Mouse (Mus musculus) cerebellum, adult (tissue): ENCODE measurements around the gene Zfc3h1.
A peak's percentile ranks its signal among the peaks of the same experiment; 100 is the strongest.

Experiments
- ATAC-seq: cut with Nextera tagmentation; 2 replicates; pipeline ENCODE4 v1.9.2; 2017; ENCODE audit warnings: mild to moderate bottlenecking, moderate library complexity, mixed read lengths; ENCODE audit not compliant: insufficient number of reproducible peaks, low FRiP score, low TSS enrichment

The Zfc3h1 gene

GRCm38 (mm10) chr10:115382846-115383643 lies 1.7 kb upstream of the Zfc3h1 start:
- ATAC-seq = no peak

DNA sequence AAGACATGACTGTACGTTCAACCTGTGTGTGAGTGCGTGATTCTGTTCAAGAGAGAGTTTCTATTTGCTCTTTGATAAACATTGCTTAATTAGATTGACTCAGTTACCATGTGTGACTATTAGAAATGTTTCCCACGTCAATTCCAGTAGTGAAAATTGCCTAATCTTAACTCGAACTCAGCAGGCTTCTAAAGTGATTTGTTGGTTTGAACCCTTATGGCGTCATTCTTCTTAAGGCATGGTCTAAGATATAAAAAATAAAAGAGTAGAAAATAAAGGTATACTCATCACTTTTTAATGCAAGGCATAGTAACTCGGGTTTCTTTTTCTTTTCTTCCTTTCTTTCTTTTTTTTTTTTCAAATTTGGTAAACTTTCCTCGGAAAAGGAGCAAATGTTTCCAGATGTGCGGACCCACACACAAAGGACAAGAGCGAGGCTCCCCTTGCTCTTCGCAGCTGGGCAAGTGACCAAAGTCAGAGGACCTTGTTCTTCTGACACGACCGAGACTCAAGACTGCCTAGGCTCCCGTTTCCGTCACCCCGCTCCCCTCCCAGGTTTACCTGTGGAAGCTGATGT lies 1.0 kb upstream of the Zfc3h1 start:
- no peak for ATAC-seq

DNA sequence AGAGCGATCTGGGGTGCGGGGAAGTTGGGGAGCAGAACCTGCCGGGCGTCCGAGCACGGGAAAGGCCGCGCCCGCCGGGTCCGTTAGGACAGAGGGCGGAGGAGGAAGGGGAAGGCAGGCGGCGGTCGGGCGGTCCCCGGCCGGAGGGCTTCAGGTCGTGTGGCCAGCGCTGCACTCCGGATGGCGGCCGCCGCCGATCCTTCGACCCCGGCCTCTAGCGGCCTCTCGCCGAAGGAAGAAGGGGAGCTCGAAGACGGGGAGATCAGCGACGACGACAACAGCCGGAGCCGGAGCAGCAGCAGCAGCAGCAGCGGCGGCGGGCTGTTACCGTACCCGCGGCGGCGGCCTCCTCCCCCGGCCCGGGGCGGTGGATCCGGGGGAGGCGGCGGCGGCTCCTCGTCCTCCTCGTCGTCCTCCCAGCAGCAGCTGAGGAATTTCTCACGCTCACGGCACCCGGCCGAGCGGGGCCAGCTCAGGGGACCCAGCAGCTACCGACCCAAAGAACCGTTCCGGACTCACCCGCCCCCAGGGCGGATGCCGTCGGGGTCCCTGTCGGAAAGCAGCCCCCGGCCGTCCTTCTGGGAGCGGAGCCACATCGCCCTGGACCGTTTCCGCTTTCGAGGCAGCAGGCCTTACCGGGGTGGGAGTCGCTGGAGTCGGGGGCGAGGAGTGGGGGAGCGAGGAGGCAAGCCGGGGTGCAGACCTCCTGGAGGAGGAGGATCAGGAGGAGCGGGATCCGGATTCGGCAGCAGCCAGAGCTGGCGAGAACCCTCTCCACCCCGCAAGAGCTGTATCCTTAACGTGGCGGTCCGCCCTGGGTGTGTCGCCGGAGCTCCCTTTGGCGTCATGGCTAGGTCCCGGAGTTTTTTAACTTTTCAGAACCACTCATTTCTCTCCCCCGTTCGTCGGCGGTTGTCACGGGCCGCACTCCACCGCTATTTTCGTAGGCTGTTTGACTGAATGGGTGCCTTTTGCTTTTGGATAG lies 551 bp downstream of the Zfc3h1 start:
- peak; percentile 0; the same call in 1 of the 2 replicates for ATAC-seq

DNA sequence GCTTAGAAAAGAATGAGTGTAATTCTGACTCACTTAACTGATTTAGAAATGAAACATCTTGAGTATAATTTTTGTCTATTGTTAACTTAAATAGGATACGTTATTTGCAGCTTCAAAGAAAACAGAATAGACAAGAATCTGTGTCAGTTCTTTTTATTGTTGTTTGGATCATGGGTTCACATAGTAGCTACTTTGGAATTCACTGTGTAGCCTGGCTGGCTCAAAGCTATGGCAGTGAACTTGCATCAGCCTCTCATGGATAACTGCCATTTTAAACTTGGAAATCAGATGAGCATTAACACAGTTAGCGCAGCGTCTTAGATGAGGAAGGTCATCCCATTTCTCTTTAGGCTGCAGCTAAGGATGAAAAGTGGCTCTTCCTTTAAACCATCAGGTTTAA lies 3.1 kb downstream of the Zfc3h1 start:
- ATAC-seq = no peak

GRCm38 (mm10) chr10:115391076-115391475 lies 6.3 kb downstream of the Zfc3h1 start:
- no peak for ATAC-seq

GRCm38 (mm10) chr10:115391896-115392295 lies 7.1 kb downstream of the Zfc3h1 start:
- no peak for ATAC-seq

- ATAC-seq = no peak
Measured at GRCm38 (mm10) chr10:115406393-115406792, 21.6 kb downstream of the Zfc3h1 start.

- ATAC-seq = no peak
Measured at GRCm38 (mm10) chr10:115413496-115413895, 28.7 kb downstream of the Zfc3h1 start.

DNA sequence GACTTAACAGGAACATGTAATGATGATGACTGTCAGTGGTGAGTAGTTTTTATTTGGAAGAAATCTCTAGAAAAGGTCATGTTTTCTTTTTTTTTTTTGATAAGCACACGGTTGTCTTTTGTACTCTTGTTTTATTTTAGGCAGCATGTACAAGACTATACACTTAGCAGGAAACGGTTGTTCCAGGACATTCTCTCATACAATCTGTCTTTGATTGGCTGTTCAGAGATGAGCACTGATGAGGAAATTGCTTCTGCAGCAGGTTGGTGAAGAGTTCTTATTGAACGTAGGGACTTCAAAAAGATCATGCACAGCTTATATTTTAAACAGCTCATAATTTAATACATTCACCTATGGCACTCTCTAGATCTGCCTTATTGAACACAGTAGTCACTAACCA lies 29.3 kb downstream of the Zfc3h1 start:
- ATAC-seq = no peak

DNA sequence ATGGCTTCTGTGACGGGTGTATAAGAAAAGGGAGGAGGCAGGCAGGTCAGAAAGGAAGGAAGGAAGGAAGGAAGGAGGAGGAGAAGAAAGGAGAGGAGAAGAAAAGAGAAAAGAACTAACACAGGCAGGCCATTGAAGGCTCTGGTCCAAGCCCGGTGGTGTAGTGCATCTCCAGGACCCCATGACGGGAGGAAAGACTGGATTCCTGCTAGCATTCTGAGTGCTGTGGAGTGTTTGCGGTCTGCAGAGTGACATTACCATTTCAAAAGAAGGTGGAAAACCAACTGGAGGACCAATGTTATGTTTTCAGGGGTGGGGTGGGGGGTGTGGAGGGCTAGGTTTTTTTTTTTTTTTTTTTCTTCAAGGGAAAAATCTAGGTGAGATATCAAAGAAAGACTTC lies 37.2 kb downstream of the Zfc3h1 start:
- no peak for ATAC-seq

DNA sequence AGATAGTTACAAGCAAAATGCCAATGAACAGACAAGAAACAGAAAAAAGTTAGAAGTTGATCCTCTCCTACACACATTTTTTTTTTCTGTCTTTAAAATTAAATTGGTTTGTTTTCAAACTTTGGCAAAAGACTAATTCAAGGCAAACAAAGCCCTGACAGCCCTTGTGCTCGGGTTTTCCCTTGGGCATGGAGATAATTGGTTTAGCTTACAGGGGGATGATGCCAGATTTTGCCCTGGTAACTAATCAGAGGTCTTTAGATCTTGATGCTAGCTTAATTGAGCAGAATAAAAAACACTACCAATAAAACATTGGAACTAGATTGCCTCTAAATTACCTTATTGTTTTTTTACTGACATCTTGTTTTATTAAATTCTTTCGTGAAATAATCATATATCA lies 40.6 kb downstream of the Zfc3h1 start:
- no peak for ATAC-seq

GRCm38 (mm10) chr10:115437286-115437685 lies 52.5 kb downstream of the Zfc3h1 start:
- no peak for ATAC-seq

GRCm38 (mm10) chr10:115448614-115449013 lies 63.9 kb downstream of the Zfc3h1 start:
- ATAC-seq = no peak

GRCm38 (mm10) chr10:115457368-115458021 lies 72.7 kb downstream of the Zfc3h1 start:
- no peak for ATAC-seq

DNA sequence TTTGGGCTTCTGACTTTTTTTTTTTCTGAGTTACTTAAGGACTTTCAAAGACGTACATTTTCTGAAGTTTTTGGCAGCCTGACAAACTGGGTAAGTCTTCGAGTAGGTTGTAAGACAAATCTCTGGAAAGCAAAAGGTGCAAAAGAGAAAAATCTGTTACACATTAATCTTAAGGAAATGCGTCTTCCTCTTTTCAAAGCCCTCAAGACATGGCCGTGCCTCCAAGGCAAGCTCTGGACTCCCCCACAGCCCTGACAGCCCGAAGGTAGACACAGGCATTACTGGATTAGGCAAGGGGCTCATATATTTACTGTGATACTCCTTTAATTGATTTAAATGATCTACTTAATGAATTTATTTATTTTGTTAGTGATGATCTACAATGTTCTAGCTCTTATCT lies 77.9 kb downstream of the Zfc3h1 start:
- no peak for ATAC-seq

- no peak for ATAC-seq
Measured at GRCm38 (mm10) chr10:115465072-115465471, 80.3 kb downstream of the Zfc3h1 start.

DNA sequence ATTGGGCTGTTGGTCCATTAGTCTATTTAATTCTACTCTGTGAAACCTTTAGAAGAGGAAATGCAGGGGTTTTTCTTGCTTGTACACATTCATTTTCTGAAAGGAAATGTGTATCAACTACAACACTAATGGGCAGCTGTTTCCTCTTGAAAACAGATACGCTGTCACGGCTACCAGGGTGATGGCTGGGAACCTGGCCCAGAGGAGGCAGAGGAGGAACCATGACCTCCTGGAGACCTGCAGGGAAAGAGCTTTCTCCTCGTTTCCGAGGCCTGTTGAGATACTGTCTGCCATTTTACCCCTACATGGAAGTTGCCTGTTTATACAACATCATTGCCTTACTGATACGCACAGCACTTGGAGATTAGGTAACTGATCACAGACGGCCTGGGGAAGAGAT lies 81.0 kb downstream of the Zfc3h1 start:
- ATAC-seq = no peak

- ATAC-seq = no peak
Measured at GRCm38 (mm10) chr10:115467985-115468384, 83.2 kb downstream of the Zfc3h1 start.

GRCm38 (mm10) chr10:115468632-115469031 lies 83.9 kb downstream of the Zfc3h1 start:
- ATAC-seq = no peak

GRCm38 (mm10) chr10:115469040-115469439 lies 84.3 kb downstream of the Zfc3h1 start:
- ATAC-seq = no peak
